Mouse (Mus musculus) adrenal gland, adult 8-10 months (tissue): ENCODE data around the gene Cipc. TPM values are rescaled to one million over a fixed set of nuclear protein-coding genes. Genes with fewer than 3 reads are reported as not detected.

Source experiments
- DNase-seq: peaks from one replicate; pipeline ENCODE4 v3.0.0; 2022
- total RNA-seq, 4 experiments: library from RNA; stranded (reverse); gene quantifications; 2 replicates each; pipeline ENCODE4 v1.2.4; 2022

The Cipc gene
- total RNA-seq, 4 experiments from 2014 or later = 25.4 to 43.9 (median 32.1) TPM

GRCm38 (mm10) chr12:86932575-86932952 lies 14.3 kb upstream of the Cipc start:
- DNase-seq = peak; percentile 44

- no peak for DNase-seq
These were observed 12.1 kb upstream of the Cipc start for GRCm38 (mm10) chr12:86934748-86935147.

GRCm38 (mm10) chr12:86935692-86936282 lies 11.1 kb upstream of the Cipc start:
- no peak for DNase-seq

- DNase-seq = no peak
These were observed 10.1 kb upstream of the Cipc start for GRCm38 (mm10) chr12:86936587-86937343.

GRCm38 (mm10) chr12:86938571-86938970 lies 8.3 kb upstream of the Cipc start:
- DNase-seq = no peak

- DNase-seq = no peak
These were observed 5.7 kb upstream of the Cipc start for GRCm38 (mm10) chr12:86941173-86941572.

GRCm38 (mm10) chr12:86941734-86942486 lies 4.9 kb upstream of the Cipc start:
- DNase-seq = no peak

- DNase-seq = no peak
These were observed 3.4 kb upstream of the Cipc start for GRCm38 (mm10) chr12:86943421-86943820.

GRCm38 (mm10) chr12:86945126-86945525 lies 1.7 kb upstream of the Cipc start:
- DNase-seq = peak; percentile 55

- DNase-seq = no peak
These were observed 502 bp upstream of the Cipc start for GRCm38 (mm10) chr12:86946301-86946781.

- peak; percentile 58 for DNase-seq
These were observed 998 bp downstream of the Cipc start for GRCm38 (mm10) chr12:86947681-86948401.

GRCm38 (mm10) chr12:86948627-86949026 lies 1.8 kb downstream of the Cipc start:
- no peak for DNase-seq

- no peak for DNase-seq
These were observed 2.7 kb downstream of the Cipc start for GRCm38 (mm10) chr12:86949501-86949900.

GRCm38 (mm10) chr12:86950161-86950960 lies 3.5 kb downstream of the Cipc start:
- DNase-seq = no peak

- DNase-seq = no peak
These were observed 4.1 kb downstream of the Cipc start for GRCm38 (mm10) chr12:86950961-86951360.

- no peak for DNase-seq
These were observed 5.5 kb downstream of the Cipc start for GRCm38 (mm10) chr12:86952331-86952850.

GRCm38 (mm10) chr12:86955894-86956293 lies 9.1 kb downstream of the Cipc start:
- DNase-seq = no peak

GRCm38 (mm10) chr12:86958558-86958957 lies 11.7 kb downstream of the Cipc start:
- no peak for DNase-seq

GRCm38 (mm10) chr12:86959661-86960060 lies 12.8 kb downstream of the Cipc start:
- DNase-seq = no peak

- DNase-seq = no peak
These were observed 13.3 kb downstream of the Cipc start for GRCm38 (mm10) chr12:86960138-86960537.

- no peak for DNase-seq
These were observed 14.0 kb downstream of the Cipc start for GRCm38 (mm10) chr12:86960791-86961335.
